Mouse (Mus musculus) C2C12 (cell line): Measurements from ENCODE around the gene Fbn1.

Experiments
- CEBPB ChIP-seq: IDR thresholded peaks from one replicate; pipeline ENCODE4 v1.6.1; 2011; ENCODE audit warnings: low read depth, mild to moderate bottlenecking, control low read depth, moderate library complexity
- CTCF ChIP-seq: IDR thresholded peaks from one replicate; pipeline ENCODE4 v1.5.1; 2011; ENCODE audit not compliant: control insufficient read depth, insufficient read depth, insufficient read length
- FOSL1 ChIP-seq: IDR thresholded peaks from one replicate; pipeline ENCODE4 v1.8.0; 2011; ENCODE audit warnings: mild to moderate bottlenecking, low read length; ENCODE audit not compliant: poor library complexity, insufficient read depth, severe bottlenecking
- MAX ChIP-seq: IDR thresholded peaks from one replicate; pipeline ENCODE4 v1.6.1; 2011; ENCODE audit warnings: mild to moderate bottlenecking, control low read depth
- MYOG ChIP-seq: IDR thresholded peaks from one replicate; pipeline ENCODE4 v1.6.1; 2011; ENCODE audit not compliant: control insufficient read depth, insufficient read length; ENCODE audit errors: extremely low read depth
- USF1 ChIP-seq: IDR thresholded peaks from one replicate; pipeline ENCODE4 v1.6.1; 2011; ENCODE audit warnings: low read depth, mild to moderate bottlenecking, control low read depth, moderate library complexity

DNA sequence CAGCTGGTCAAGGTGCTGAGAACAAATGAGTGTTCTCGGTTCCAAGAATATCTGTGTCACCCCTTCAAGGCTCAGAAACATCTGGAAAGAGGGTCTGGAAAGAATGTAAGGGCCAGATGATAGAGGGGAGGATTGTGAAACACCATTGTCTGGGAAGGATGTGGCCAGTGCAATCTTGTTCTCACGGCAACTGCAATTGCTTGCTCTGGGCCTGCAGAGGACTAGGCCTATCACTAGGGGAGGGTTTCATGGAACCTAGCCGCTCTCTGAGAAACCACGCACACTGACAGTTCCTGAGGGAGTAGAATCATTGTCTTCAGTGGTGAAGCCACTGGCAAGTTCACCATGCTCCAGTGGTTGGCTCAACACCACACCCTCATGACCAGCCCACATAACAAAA, 89.2 kb downstream of the Fbn1 start:
- TF ChIP-seq CTCF (no peak), FOSL1 (no peak), USF1 (no peak), MYOG (no peak), MAX (no peak), CEBPB (no peak)
